Mouse (Mus musculus): ENCODE measurements around the gene Sipa1l1. TPM values are rescaled to one million over a fixed set of nuclear protein-coding genes. Genes with fewer than 3 reads are reported as not detected.

The Sipa1l1 gene
- total and polyA plus RNA-seq, 3 experiments = 13.6 to 36.7 (median 23.6) TPM

DNA sequence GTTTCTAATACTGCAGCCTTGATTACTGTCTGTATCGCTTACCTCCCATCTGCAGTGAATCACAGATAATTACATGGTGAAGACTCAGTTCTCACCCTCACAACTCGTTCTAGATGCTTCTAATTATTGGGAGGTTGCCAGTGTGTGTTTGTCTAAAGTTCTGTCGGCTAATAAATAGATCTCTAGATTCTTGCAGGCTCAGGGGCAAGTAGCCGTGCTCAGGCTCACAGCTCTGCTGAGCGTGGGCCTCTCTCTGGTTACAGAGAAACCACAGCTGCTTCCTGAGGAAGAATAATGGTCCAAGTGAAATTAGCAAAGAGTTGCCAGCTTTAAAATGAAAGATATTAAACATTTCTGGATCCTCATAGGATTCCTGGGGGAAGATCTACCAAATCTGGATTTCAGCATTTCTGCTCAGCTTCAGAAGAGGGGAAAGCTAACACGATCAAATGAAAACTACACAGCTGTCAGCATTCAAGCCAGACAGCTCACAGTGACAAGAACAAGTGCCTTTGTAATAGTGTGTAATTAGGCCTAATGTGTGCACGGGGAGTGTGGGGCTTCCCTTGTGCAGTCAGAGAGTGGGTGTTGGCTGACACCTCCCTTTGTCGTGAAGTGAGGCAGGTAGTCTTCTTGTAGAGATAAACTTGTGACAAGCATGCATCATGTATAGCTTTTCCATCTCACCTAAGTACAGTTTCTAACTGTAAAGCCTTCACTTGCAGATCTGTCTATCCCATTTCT, 225.2 kb downstream of the Sipa1l1 start (continued):
- TF ChIP-seq POLR2A (IDR thresholded peaks at IDR 0.05; ENCODE audit: low read depth, low read length) (no peak), TCF12 (IDR thresholded peaks at IDR 0.05; ENCODE audit: low read depth, low read length) (peak; percentile 73), ZMIZ1 (IDR thresholded peaks at IDR 0.05; ENCODE audit: low read depth, low read length) (no peak), NRF1 (IDR thresholded peaks at IDR 0.05; ENCODE audit: low read depth, low read length) (no peak), JUN (IDR thresholded peaks at IDR 0.05; ENCODE audit: insufficient read depth, low read depth, low read length) (no peak), BHLHE40 (IDR thresholded peaks at IDR 0.05; ENCODE audit: low read depth, low read length) (peak; percentile 28; the same call in 1 of the 2 replicates)

DNA sequence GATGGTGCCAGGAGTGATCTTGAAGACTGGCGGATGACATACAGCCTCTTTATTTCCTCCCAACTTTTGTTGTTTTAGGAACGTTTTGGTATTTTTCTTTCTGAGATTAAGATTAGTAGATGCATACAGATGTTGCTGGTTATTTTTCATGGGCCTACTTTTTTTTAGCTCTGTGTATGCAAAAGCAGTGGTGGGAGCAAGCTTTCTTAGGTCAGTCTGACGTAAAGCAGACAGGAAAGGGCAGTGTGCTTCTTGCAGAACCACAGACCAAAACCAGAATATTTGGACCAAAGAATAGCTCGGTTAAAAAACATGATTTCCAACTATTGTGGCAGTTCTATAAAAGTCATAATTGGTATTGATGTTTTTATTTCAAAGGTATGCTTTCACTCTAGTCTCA, 226.1 kb downstream of the Sipa1l1 start:
- dilution Hi-C loops (cut with MboI; ENCODE audit: extremely low pct_ligation_motif_present, extremely low pct_unique_long_range_greater_than_20kb, low sequenced_read_pairs) (no loop called here), in situ Hi-C loops (cut with MboI; ENCODE audit: low pct_ligation_motif_present, low pct_unique_long_range_greater_than_20kb, low sequenced_read_pairs) (loop anchor here (5.0 kb wide), 1 partner anchor 42 kb away; no protein-coding TSS in a partner anchor)
- peaks cover 15 to 39% of the 10 kb centered on the region in 2 experiments for H3K36me3 ChIP-seq (replicated peaks in 1 of 2; ENCODE audit: control insufficient read depth in 1 of 2, insufficient read depth in 1 of 2, low read length in 1 of 2)
- H3K4me1 ChIP-seq (ENCODE audit: control insufficient read depth in 1 of 2, insufficient read depth in 2 of 2) = peaks cover 39 to 86% of the 10 kb centered on the region in 2 experiments
- DNase-seq (ENCODE audit: extremely low read depth) = peak; percentile 20
- no peaks in the 10 kb centered on the region for H3K27me3 ChIP-seq (replicated peaks)
- H3K9ac ChIP-seq (ENCODE audit: insufficient read depth, low read depth) = peak overlapping the region; percentile 33
- no peak overlapping the region for H3K4me3 ChIP-seq (replicated peaks in 1 of 3; ENCODE audit: low read depth in 2 of 3, low read length in 2 of 3, poor library complexity in 1 of 3)
- H3K4me2 ChIP-seq (ENCODE audit: insufficient read depth, low read depth, poor library complexity, severe bottlenecking) = peak overlapping the region; percentile 89
- H3K9me3 ChIP-seq (replicated peaks; ENCODE audit: low read length) = no peaks in the 10 kb centered on the region
- H3K79me2 ChIP-seq (replicated peaks; ENCODE audit: control insufficient read depth, extremely low read depth, insufficient read depth, poor library complexity, severe bottlenecking) = no peaks in the 10 kb centered on the region
- peak overlapping the region; percentile 100 for H3K27ac ChIP-seq (ENCODE audit: insufficient read depth, low read depth)
- TF ChIP-seq RAD21 (IDR thresholded peaks at IDR 0.05; ENCODE audit: low read depth, low read length) (no peak; the same call in 1 of the 2 replicates), PAX5 (IDR thresholded peaks at IDR 0.05; ENCODE audit: low read length) (no peak), MEF2A (IDR thresholded peaks at IDR 0.05; ENCODE audit: borderline replicate concordance, low read depth, low read length) (peak; percentile 93), MAX (IDR thresholded peaks at IDR 0.05; ENCODE audit: low read length) (no peak), JUND (conservative IDR thresholded peaks at IDR 0.05; ENCODE audit: low read depth, low read length) (peak; percentile 53; the same call in 1 of the 2 replicates), SIN3A (IDR thresholded peaks at IDR 0.05; ENCODE audit: low read length) (peak; percentile 51; the same call in 1 of the 2 replicates), MAZ (IDR thresholded peaks at IDR 0.05; ENCODE audit: low read depth, low read length) (no peak), UBTF (IDR thresholded peaks at IDR 0.05; ENCODE audit: low read depth, low read length) (no peak), TBP (conservative IDR thresholded peaks at IDR 0.05; ENCODE audit: low read depth, low read length) (no peak), JUN (IDR thresholded peaks at IDR 0.05; ENCODE audit: insufficient read depth, low read depth, low read length) (0 out of 2 replicates have a peak, but pooled peaks have one; percentile 57), ZMIZ1 (IDR thresholded peaks at IDR 0.05; ENCODE audit: low read depth, low read length) (no peak), EP300 (IDR thresholded peaks at IDR 0.05; ENCODE audit: low read length) (peak; percentile 67), ZNF384 (IDR thresholded peaks at IDR 0.05; ENCODE audit: low read depth, low read length) (peak; percentile 87), IRF4 (IDR thresholded peaks at IDR 0.05; ENCODE audit: low read depth, low read length) (peak; percentile 68), ETS1 (conservative IDR thresholded peaks at IDR 0.05; ENCODE audit: low read depth, low read length) (peak; percentile 78), MXI1 (IDR thresholded peaks at IDR 0.05; ENCODE audit: low read depth, low read length) (no peak), GABPA (IDR thresholded peaks at IDR 0.05; ENCODE audit: insufficient replicate concordance, low read depth, low read length) (no peak), POLR2AphosphoS2 (IDR thresholded peaks at IDR 0.05; ENCODE audit: low read depth, low read length) (no peak), MAFK (IDR thresholded peaks at IDR 0.05; ENCODE audit: insufficient replicate concordance, low read length) (no peak), KAT2A (IDR thresholded peaks at IDR 0.05; ENCODE audit: insufficient replicate concordance, low read length) (no peak), RCOR1 (conservative IDR thresholded peaks at IDR 0.05; ENCODE audit: low read depth, low read length) (no peak), E2F4 (IDR thresholded peaks at IDR 0.05; ENCODE audit: insufficient replicate concordance, low read depth, low read length) (no peak), ELF1 (IDR thresholded peaks at IDR 0.05; ENCODE audit: low read depth, low read length) (no peak; the same call in 1 of the 2 replicates), ZKSCAN1 (IDR thresholded peaks at IDR 0.05; ENCODE audit: borderline replicate concordance, low read depth, low read length) (no peak), BHLHE40 (IDR thresholded peaks at IDR 0.05; ENCODE audit: low read depth, low read length) (peak; percentile 59; the same call in 1 of the 2 replicates), SMC3 (IDR thresholded peaks at IDR 0.05; ENCODE audit: low read depth, low read length) (no peak), CHD1 (IDR thresholded peaks at IDR 0.05; ENCODE audit: low read depth, low read length) (no peak), USF2 (conservative IDR thresholded peaks at IDR 0.05; ENCODE audit: low read depth, low read length) (no peak), TCF12 (IDR thresholded peaks at IDR 0.05; ENCODE audit: low read depth, low read length) (peak; percentile 72; the same call in 1 of the 2 replicates), USF1 (IDR thresholded peaks at IDR 0.05; ENCODE audit: low read depth, low read length) (no peak), NRF1 (IDR thresholded peaks at IDR 0.05; ENCODE audit: low read depth, low read length) (no peak), CHD2 (IDR thresholded peaks at IDR 0.05; ENCODE audit: low read length) (no peak), ZC3H11A (IDR thresholded peaks at IDR 0.05; ENCODE audit: low read depth, low read length) (no peak), HCFC1 (IDR thresholded peaks at IDR 0.05; ENCODE audit: low read depth, low read length) (no peak)
